19 mouse cellular contexts compared by ENCODE assay signal in genomic region chr1:132295506-132295905, GRCm38 (mm10). TPM values are rescaled to one million over a fixed set of nuclear protein-coding genes. Genes with fewer than 3 reads are reported as not detected.
A peak's percentile ranks its signal among the peaks of the same experiment; 100 is the strongest.
DNase-seq lines count a peak whose midpoint lies in the region; ATAC-seq and TF ChIP-seq lines count a peak whose summit lies in the region.
"Had no signal": no experiment of that assay in that cellular context is flagged by ENCODE, and none has a peak within 500 bp of the region (broad histone marks: within the 10 kb centered on the region; RNA-seq: fewer than 3 reads in every experiment).

No protein-coding gene starts in this region.

- no peak for TF ChIP-seq CTCF in lung, embryonic 14.5 days (IDR thresholded peaks at IDR 0.05; ENCODE audit: low read depth)
- TF ChIP-seq CTCF in layer of hippocampus, adult 2 months (conservative IDR thresholded peaks at IDR 0.05): no peak

- H3K4me2 ChIP-seq in lung, embryonic 14.5 days: 0 out of 2 replicates have a peak overlapping the region, but pooled peaks have one; percentile 25
- H3K4me2 ChIP-seq: heart, embryonic 11.5 days; limb, embryonic 15.5 days; midbrain, embryonic 12.5 days; neural tube, embryonic 12.5 days had no signal

- H3K9me3 ChIP-seq in lung, embryonic 14.5 days (ENCODE audit: low read depth, low read length): no peaks in the 10 kb centered on the region
- H3K9me3 ChIP-seq: G1E; limb, embryonic 15.5 days; midbrain, embryonic 12.5 days; neural tube, embryonic 12.5 days had no signal

- peak overlapping the region; percentile 88 for H3K27ac ChIP-seq in lung, embryonic 14.5 days (ENCODE audit: low read depth)
- H3K27ac ChIP-seq in layer of hippocampus, adult 2 months: no peak overlapping the region
- H3K27ac ChIP-seq: limb, embryonic 15.5 days; midbrain, embryonic 12.5 days; neural tube, embryonic 12.5 days; stomach, postnatal 0 days had no signal

- H3K9ac ChIP-seq in lung, embryonic 14.5 days: no peak overlapping the region; the same call in 1 of the 2 replicates
- H3K9ac ChIP-seq: limb, embryonic 15.5 days; midbrain, embryonic 12.5 days; neural tube, embryonic 12.5 days had no signal

- H3K4me3 ChIP-seq in lung, embryonic 14.5 days (ENCODE audit: low read depth, low read length): no peak overlapping the region
- H3K4me3 ChIP-seq in layer of hippocampus, adult 2 months: no peak overlapping the region
- H3K4me3 ChIP-seq: limb, embryonic 15.5 days; midbrain, embryonic 12.5 days; neural tube, embryonic 12.5 days had no signal

- H3K4me1 ChIP-seq in lung, embryonic 14.5 days (ENCODE audit: insufficient read depth): peaks cover 26% of the 10 kb centered on the region

- 58% methylated on average over 7 of the region's 7 CpGs for WGBS in lung, embryonic 14.5 days

- no peaks in the 10 kb centered on the region for H3K36me3 ChIP-seq in lung, embryonic 14.5 days (ENCODE audit: insufficient read depth)
- H3K36me3 ChIP-seq: G1E; limb, embryonic 15.5 days; midbrain, embryonic 12.5 days; neural tube, embryonic 12.5 days had no signal

- DNase-seq in cerebellum, adult 11-12 months: peak; percentile 1
- DNase-seq in cerebellum, adult 18-20 months: no peak
- DNase-seq in lung, embryonic 14.5 days: peak; percentile 77
- no peak for DNase-seq in lung, postnatal 25 days (ENCODE audit: low spot score)
- peak; percentile 15 for DNase-seq in right cerebral cortex, postnatal 25 days
- DNase-seq in right cerebral cortex, postnatal 10 days (ENCODE audit: low spot score in 2 of 2): no peak
- DNase-seq in urinary bladder, adult 18-20 months (ENCODE audit: low spot score in 2 of 2): no peak
- DNase-seq in layer of hippocampus, adult 2 months (ENCODE audit: low spot score in 2 of 2): no peak
- DNase-seq: cerebellum, postnatal 36 days; kidney, adult 18-20 months; kidney, postnatal 25 days had no signal

- 0 out of 2 replicates have a peak, but pooled peaks have one; percentile 16 for ATAC-seq in lung, embryonic 14.5 days (ENCODE audit: insufficient read depth)
- ATAC-seq: CD4-positive, CD25-positive, alpha-beta regulatory T cell, adult 4 months; hindbrain, embryonic 16.5 days had no signal

- H3K27me3 ChIP-seq in lung, embryonic 14.5 days (ENCODE audit: insufficient read depth, low read length): peaks cover 30% of the 10 kb centered on the region

RNA-seq across cellular contexts. Expression of gene Klhdc8a, which starts 2.9 kb away (rescaled TPM):
- polyA plus RNA-seq in lung, embryonic 14.5 days (2014; fragmentation: Nextera tagmentation; extraction: Ambion mirVana): 0.46 and 0.54 TPM in 2 replicates
- total RNA-seq in layer of hippocampus, adult 2 months (2021): 1 to 10 TPM; 4.0 to 4.3 TPM
- polyA plus RNA-seq: G1E had no signal

RNA-seq across cellular contexts. Expression of gene Nuak2, which starts 20.4 kb away (rescaled TPM):
- 13.5 and 15.4 TPM in 2 replicates for polyA plus RNA-seq in lung, embryonic 14.5 days (2014; fragmentation: Nextera tagmentation; extraction: Ambion mirVana)
- 1 to 10 TPM in 1 of 2 experiments, under 1 TPM in 1; 0.76 to 1.7 TPM for total RNA-seq in layer of hippocampus, adult 2 months (2021)
- polyA plus RNA-seq: G1E had no signal

Comparison
In these comparisons a context has a peak if more than half of its experiments do, and no peak if none do; other contexts are left out.
1. DNase-seq: peak in cerebellum, adult 11-12 months (single experiment), lung, embryonic 14.5 days (single experiment) and right cerebral cortex, postnatal 25 days (single experiment); none in cerebellum, adult 18-20 months (0 of 2), lung, postnatal 25 days (single experiment), right cerebral cortex, postnatal 10 days (0 of 2), urinary bladder, adult 18-20 months (0 of 2) and layer of hippocampus, adult 2 months (0 of 2).